Mouse (Mus musculus): Measurements from ENCODE around the gene Timm22. TPM values are rescaled to one million over a fixed set of nuclear protein-coding genes. Genes with fewer than 3 reads are reported as not detected.

The Timm22 gene
- polyA plus RNA-seq, 1 experiment = not detected

- peaks cover 58% of the 10 kb centered on the region for H3K4me1 ChIP-seq (ENCODE audit: control insufficient read depth, insufficient read depth, low read length)
- no peak for TF ChIP-seq POLR2A (IDR thresholded peaks at IDR 0.05; ENCODE audit: insufficient read depth, low read depth, low read length)
- no peak for TF ChIP-seq CTCF (IDR thresholded peaks at IDR 0.05; ENCODE audit: insufficient read depth, low read depth, low read length)
- 35% methylated on average over 5 of the region's 5 CpGs for WGBS
- H3K4me3 ChIP-seq (ENCODE audit: insufficient read depth, low read depth, low read length) = no peak overlapping the region
- no peak overlapping the region for H3K27ac ChIP-seq (ENCODE audit: insufficient read depth, low read depth, low read length)
These were observed 29.3 kb downstream of the Timm22 start for GRCm38 (mm10) chr11:76436009-76436408.

GRCm38 (mm10) chr11:76436864-76437437 is 30.2 kb downstream of the Timm22 start:
- Histone ChIP-seq H3K4me3 (ENCODE audit: insufficient read depth, low read depth, low read length) (peak overlapping the region; percentile 37), H3K27ac (ENCODE audit: insufficient read depth, low read depth, low read length) (peak overlapping the region; percentile 48), H3K4me1 (ENCODE audit: control insufficient read depth, insufficient read depth, low read length) (peaks cover 61% of the 10 kb centered on the region)
- TF ChIP-seq CTCF (IDR thresholded peaks at IDR 0.05; ENCODE audit: insufficient read depth, low read depth, low read length) = no peak
- TF ChIP-seq POLR2A (IDR thresholded peaks at IDR 0.05; ENCODE audit: insufficient read depth, low read depth, low read length) = no peak
- WGBS = 15% methylated on average over 28 of the region's 28 CpGs

- Histone ChIP-seq H3K4me3 (ENCODE audit: insufficient read depth, low read depth, low read length) (no peak overlapping the region), H3K27ac (ENCODE audit: insufficient read depth, low read depth, low read length) (no peak overlapping the region), H3K4me1 (ENCODE audit: control insufficient read depth, insufficient read depth, low read length) (peaks cover 61% of the 10 kb centered on the region)
- 15% methylated on average over 3 of the region's 3 CpGs for WGBS
- TF ChIP-seq POLR2A (IDR thresholded peaks at IDR 0.05; ENCODE audit: insufficient read depth, low read depth, low read length) (no peak), CTCF (IDR thresholded peaks at IDR 0.05; ENCODE audit: insufficient read depth, low read depth, low read length) (no peak)
These were observed 32.9 kb downstream of the Timm22 start for GRCm38 (mm10) chr11:76439666-76440065.

- Histone ChIP-seq H3K27ac (ENCODE audit: insufficient read depth, low read depth, low read length) (peak overlapping the region; percentile 23), H3K4me3 (ENCODE audit: insufficient read depth, low read depth, low read length) (no peak overlapping the region), H3K4me1 (ENCODE audit: control insufficient read depth, insufficient read depth, low read length) (peaks cover 47% of the 10 kb centered on the region)
- TF ChIP-seq POLR2A (IDR thresholded peaks at IDR 0.05; ENCODE audit: insufficient read depth, low read depth, low read length) (no peak), CTCF (IDR thresholded peaks at IDR 0.05; ENCODE audit: insufficient read depth, low read depth, low read length) (no peak)
- WGBS = 27% methylated on average over 8 of the region's 8 CpGs
These were observed 38.7 kb downstream of the Timm22 start for GRCm38 (mm10) chr11:76445459-76445858.

- TF ChIP-seq CTCF (IDR thresholded peaks at IDR 0.05; ENCODE audit: insufficient read depth, low read depth, low read length) = no peak
- TF ChIP-seq POLR2A (IDR thresholded peaks at IDR 0.05; ENCODE audit: insufficient read depth, low read depth, low read length) = no peak
- Histone ChIP-seq H3K4me3 (ENCODE audit: insufficient read depth, low read depth, low read length) (no peak overlapping the region), H3K27ac (ENCODE audit: insufficient read depth, low read depth, low read length) (no peak overlapping the region), H3K4me1 (ENCODE audit: control insufficient read depth, insufficient read depth, low read length) (peaks cover 41% of the 10 kb centered on the region)
- 11% methylated on average over 10 of the region's 10 CpGs for WGBS
These were observed 39.5 kb downstream of the Timm22 start for GRCm38 (mm10) chr11:76446251-76446650.

GRCm38 (mm10) chr11:76449520-76450201 is 42.9 kb downstream of the Timm22 start:
- H3K27ac ChIP-seq (ENCODE audit: insufficient read depth, low read depth, low read length) = peak overlapping the region; percentile 19; the same call in 1 of the 2 replicates
- 22% methylated on average over 15 of the region's 15 CpGs for WGBS
- H3K4me3 ChIP-seq (ENCODE audit: insufficient read depth, low read depth, low read length) = no peak overlapping the region
- 0 out of 2 replicates have a peak, but pooled peaks have one; percentile 21 for TF ChIP-seq POLR2A (IDR thresholded peaks at IDR 0.05; ENCODE audit: insufficient read depth, low read depth, low read length)
- no peak for TF ChIP-seq CTCF (IDR thresholded peaks at IDR 0.05; ENCODE audit: insufficient read depth, low read depth, low read length)
- H3K4me1 ChIP-seq (ENCODE audit: control insufficient read depth, insufficient read depth, low read length) = peaks cover 31% of the 10 kb centered on the region

GRCm38 (mm10) chr11:76450202-76450561 is 43.4 kb downstream of the Timm22 start:
- TF ChIP-seq POLR2A (IDR thresholded peaks at IDR 0.05; ENCODE audit: insufficient read depth, low read depth, low read length) = no peak
- TF ChIP-seq CTCF (IDR thresholded peaks at IDR 0.05; ENCODE audit: insufficient read depth, low read depth, low read length) = no peak
- 16% methylated on average over 3 of the region's 3 CpGs for WGBS
- peak overlapping the region; percentile 19; the same call in 1 of the 2 replicates for H3K27ac ChIP-seq (ENCODE audit: insufficient read depth, low read depth, low read length)
- peaks cover 31% of the 10 kb centered on the region for H3K4me1 ChIP-seq (ENCODE audit: control insufficient read depth, insufficient read depth, low read length)
- H3K4me3 ChIP-seq (ENCODE audit: insufficient read depth, low read depth, low read length) = no peak overlapping the region

GRCm38 (mm10) chr11:76454492-76454891 is 47.7 kb downstream of the Timm22 start:
- no peak for TF ChIP-seq POLR2A (IDR thresholded peaks at IDR 0.05; ENCODE audit: insufficient read depth, low read depth, low read length)
- peak; percentile 52 for TF ChIP-seq CTCF (IDR thresholded peaks at IDR 0.05; ENCODE audit: insufficient read depth, low read depth, low read length)
- Histone ChIP-seq H3K27ac (ENCODE audit: insufficient read depth, low read depth, low read length) (no peak overlapping the region), H3K4me3 (ENCODE audit: insufficient read depth, low read depth, low read length) (no peak overlapping the region), H3K4me1 (ENCODE audit: control insufficient read depth, insufficient read depth, low read length) (peaks cover 11% of the 10 kb centered on the region)
- WGBS = 43% methylated on average over 5 of the region's 5 CpGs

- H3K27ac ChIP-seq (ENCODE audit: insufficient read depth, low read depth, low read length) = no peak overlapping the region
- peaks cover 4% of the 10 kb centered on the region for H3K4me1 ChIP-seq (ENCODE audit: control insufficient read depth, insufficient read depth, low read length)
- no peak overlapping the region for H3K4me3 ChIP-seq (ENCODE audit: insufficient read depth, low read depth, low read length)
- WGBS = 11% methylated on average over 6 of the region's 6 CpGs
- TF ChIP-seq POLR2A (IDR thresholded peaks at IDR 0.05; ENCODE audit: insufficient read depth, low read depth, low read length) (no peak), CTCF (IDR thresholded peaks at IDR 0.05; ENCODE audit: insufficient read depth, low read depth, low read length) (peak; percentile 83)
These were observed 49.5 kb downstream of the Timm22 start for GRCm38 (mm10) chr11:76456233-76456632.
